Mouse (Mus musculus) Patski (cell line): ENCODE measurements around the gene Mfap5. TPM values are rescaled to one million over a fixed set of nuclear protein-coding genes. Genes with fewer than 3 reads are reported as not detected.
"Not testable (repeated sequence)": the region's sequence is repeated elsewhere in the genome, so short reads cannot be mapped to it uniquely, and the experiment has no call there.

Source experiments
- ATAC-seq: fragments of 100-300 bp; one replicate; pipeline ENCODE4 v1.8.0; 2021
- CTCF ChIA-PET: fragments of 350-600 bp; sonication (Branson Sonifier 250); formaldehyde crosslinking; loops from one replicate; lab custom pipeline; 2022; ENCODE audit warnings: inconsistent platforms; lab: Charles Lee
- POLR2A ChIA-PET: fragments of 350-600 bp; sonication (Branson Sonifier 250); formaldehyde crosslinking; loops from one replicate; lab custom pipeline; 2022; ENCODE audit warnings: antibody characterized with exemption, inconsistent platforms; lab: Charles Lee
- DNase-seq: peaks from one replicate; pipeline ENCODE4 v3.0.0-alpha.2; 2011; ENCODE audit warnings: low read depth, low spot score
- H3K27me3 ChIP-seq: fragments of 371-371 bp; one replicate; pipeline ENCODE4 v1.5.1; 2021
- CTCF ChIP-seq: fragments of 100-300 bp; IDR thresholded peaks from one replicate; pipeline ENCODE4 v1.5.1; 2021
- in situ Hi-C: fragments of 300-500 bp; cut with MboI; formaldehyde crosslinking; loops from 3 replicates; pipeline ENCODE4 v1.11.1; 2018; ENCODE audit warnings: low pct_unique_long_range_greater_than_20kb, mixed read lengths
- polyA plus RNA-seq: library from polyadenylated mRNA; unstranded; gene quantifications from one replicate; pipeline ENCODE4 v1.2.3, GENCODE M21; 2021

Gene Mfap5
- polyA plus RNA-seq, 1 experiment from 2014 or later, result not detected

- POLR2A ChIA-PET, result no interaction called here
- TF ChIP-seq CTCF, result no peak
- CTCF ChIA-PET, result interaction anchor here (1.0 to 1.3 kb wide), 2 partner anchors 10 to 17 kb away, joined by 3 read pairs; no protein-coding TSS in a partner anchor
- in situ Hi-C loops, result no loop called here
- DNase-seq (no peak), ATAC-seq (no peak)
- peaks cover 4% of the 10 kb centered on the region for H3K27me3 ChIP-seq
Measured at GRCm38 (mm10) chr6:122512914-122513878, 7.6 kb downstream of the Mfap5 start.

GRCm38 (mm10) chr6:122514312-122514711 lies 8.7 kb downstream of the Mfap5 start:
- ATAC-seq (no peak), DNase-seq (no peak)
- in situ Hi-C loops, result no loop called here
- no peak for TF ChIP-seq CTCF
- peaks cover 7% of the 10 kb centered on the region for H3K27me3 ChIP-seq
- ChIA-PET POLR2A (no interaction called here), CTCF (no interaction called here)

- H3K27me3 ChIP-seq, DNase-seq, CTCF ChIA-PET, ATAC-seq, in situ Hi-C loops: not testable (repeated sequence)
- POLR2A ChIA-PET, result interaction anchor here (0.7 kb wide), 1 partner anchor 15 kb away, joined by 4 read pairs; no protein-coding TSS in a partner anchor
Measured at GRCm38 (mm10) chr6:122515762-122516161, 10.1 kb downstream of the Mfap5 start.

GRCm38 (mm10) chr6:122517668-122518067 lies 12.0 kb downstream of the Mfap5 start:
- DNase-seq (no peak), ATAC-seq (no peak)
- CTCF ChIA-PET, result no interaction called here
- POLR2A ChIA-PET, result no interaction called here
- peaks cover 4% of the 10 kb centered on the region for H3K27me3 ChIP-seq
- TF ChIP-seq CTCF, result no peak
- in situ Hi-C loops, result no loop called here

- CTCF ChIA-PET, result interaction anchor here (0.6 to 1.4 kb wide), 2 partner anchors 10 to 21 kb away, joined by 3 read pairs; partner anchors contain the start of gene Rimklb
- in situ Hi-C loops, result no loop called here
- ATAC-seq (no peak), DNase-seq (no peak)
- POLR2A ChIA-PET, result no interaction called here
- TF ChIP-seq CTCF, result peak; percentile 30
- peaks cover 4% of the 10 kb centered on the region for H3K27me3 ChIP-seq
Measured at GRCm38 (mm10) chr6:122519384-122519783, 13.7 kb downstream of the Mfap5 start.

GRCm38 (mm10) chr6:122522595-122522994 lies 16.9 kb downstream of the Mfap5 start:
- peaks cover 4% of the 10 kb centered on the region for H3K27me3 ChIP-seq
- POLR2A ChIA-PET, result no interaction called here
- DNase-seq (no peak), ATAC-seq (no peak)
- in situ Hi-C loops, result no loop called here
- CTCF ChIA-PET, result no interaction called here
- no peak for TF ChIP-seq CTCF

- DNase-seq (no peak), ATAC-seq (no peak)
- ChIA-PET CTCF (interaction anchor here (0.7 kb wide), 1 partner anchor 11 kb away, joined by 3 read pairs; no protein-coding TSS in a partner anchor), POLR2A (no interaction called here)
- in situ Hi-C loops, result no loop called here
- H3K27me3 ChIP-seq, result peaks cover 5% of the 10 kb centered on the region
- no peak for TF ChIP-seq CTCF
Measured at GRCm38 (mm10) chr6:122523289-122523688, 17.6 kb downstream of the Mfap5 start.

GRCm38 (mm10) chr6:122527596-122527995 lies 22.0 kb downstream of the Mfap5 start:
- peaks cover 4% of the 10 kb centered on the region for H3K27me3 ChIP-seq
- DNase-seq (no peak), ATAC-seq (no peak)
- ChIA-PET POLR2A (no interaction called here), CTCF (no interaction called here)
- no peak for TF ChIP-seq CTCF
- in situ Hi-C loops, result no loop called here

GRCm38 (mm10) chr6:122528136-122528535 lies 22.5 kb downstream of the Mfap5 start:
- no peak for DNase-seq
- peaks cover 4% of the 10 kb centered on the region for H3K27me3 ChIP-seq
- POLR2A ChIA-PET, result no interaction called here
- ATAC-seq, result no peak
- in situ Hi-C loops, result no loop called here
- CTCF ChIA-PET, result no interaction called here
- TF ChIP-seq CTCF, result no peak

- ChIA-PET POLR2A (no interaction called here), CTCF (no interaction called here)
- peaks cover 4% of the 10 kb centered on the region for H3K27me3 ChIP-seq
- DNase-seq (no peak), ATAC-seq (no peak)
- in situ Hi-C loops, result no loop called here
- TF ChIP-seq CTCF, result no peak
Measured at GRCm38 (mm10) chr6:122531466-122532174, 26.0 kb downstream of the Mfap5 start.
